Mouse (Mus musculus) stomach, postnatal 0 days (tissue): Measurements from ENCODE around the gene Tmem121.
"Not testable (repeated sequence)": the region's sequence is repeated elsewhere in the genome, so short reads cannot be mapped to it uniquely, and the experiment has no call there.

Experiments used
- CTCF ChIP-seq: IDR thresholded peaks from 2 replicates; pipeline ENCODE4 v1.5.1; 2016; ENCODE audit warnings: antibody characterized with exemption, low read depth, mild to moderate bottlenecking, moderate library complexity
- EP300 ChIP-seq: optimal IDR thresholded peaks from 2 replicates; pipeline ENCODE3; 2016; ENCODE audit warnings: antibody characterized with exemption

GRCm38 (mm10) chr12:113199132-113199531 lies 13.4 kb downstream of the Tmem121 start:
- TF ChIP-seq CTCF, EP300: not testable (repeated sequence)
